Mouse (Mus musculus): ENCODE measurements around the gene Elavl3. TPM values are rescaled to one million over a fixed set of nuclear protein-coding genes. Genes with fewer than 3 reads are reported as not detected.

Elavl3 gene
- polyA plus RNA-seq, 1 experiment from 2014 or later, result 66.4 TPM

GRCm38 (mm10) chr9:21976626-21977175 is 75.1 kb downstream of the Elavl3 start:
- Histone ChIP-seq H3K9ac (no peak overlapping the region), H3K27ac (no peak overlapping the region), H3K4me2 (no peak overlapping the region), H3K27me3 (no peaks in the 10 kb centered on the region), H3K4me3 (no peak overlapping the region), H3K9me3 (replicated peaks) (no peaks in the 10 kb centered on the region), H3K36me3 (ENCODE audit: poor library complexity, severe bottlenecking) (no peaks in the 10 kb centered on the region), H3K4me1 (0 out of 2 replicates have a peak, but pooled peaks cover 7% of the 10 kb centered on the region)
- WGBS, result 76% methylated on average over 10 of the region's 10 CpGs
- ATAC-seq, result no peak

DNA sequence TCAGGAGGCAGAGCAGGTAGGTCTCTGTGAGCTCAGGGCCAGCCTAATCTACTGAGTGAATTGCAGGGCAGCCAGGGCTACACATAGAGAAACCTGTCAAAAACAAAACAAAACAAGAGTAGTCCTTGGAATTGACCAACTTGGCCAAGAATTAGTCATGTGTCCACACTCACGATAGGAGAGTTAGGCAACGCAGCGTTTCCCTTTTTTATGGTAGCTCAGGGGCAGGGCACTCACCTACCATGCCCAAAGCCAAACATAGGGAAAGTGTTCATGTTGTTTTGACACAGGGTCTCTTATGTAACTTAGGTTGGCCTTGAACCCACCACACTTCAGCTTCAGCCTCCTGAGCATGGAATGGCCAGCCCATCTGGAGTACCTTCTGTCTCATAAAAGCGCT is 82.5 kb downstream of the Elavl3 start:
- 90% methylated on average over 4 of the region's 4 CpGs for WGBS
- H3K9ac ChIP-seq, result no peak overlapping the region
- H3K4me1 ChIP-seq, result no peaks in the 10 kb centered on the region
- 0 out of 2 replicates have a peak, but pooled peaks cover 6% of the 10 kb centered on the region for H3K27me3 ChIP-seq
- H3K4me3 ChIP-seq, result no peak overlapping the region
- no peak overlapping the region for H3K4me2 ChIP-seq
- no peaks in the 10 kb centered on the region for H3K9me3 ChIP-seq (replicated peaks)
- ATAC-seq, result no peak
- H3K27ac ChIP-seq, result no peak overlapping the region
- no peaks in the 10 kb centered on the region for H3K36me3 ChIP-seq (ENCODE audit: poor library complexity, severe bottlenecking)

- no peaks in the 10 kb centered on the region for H3K9me3 ChIP-seq (replicated peaks)
- ATAC-seq, result no peak
- no peak overlapping the region for H3K9ac ChIP-seq
- H3K27ac ChIP-seq, result no peak overlapping the region
- 74% methylated on average over 6 of the region's 6 CpGs for WGBS
- no peak overlapping the region for H3K4me2 ChIP-seq
- no peak overlapping the region for H3K4me3 ChIP-seq
- H3K27me3 ChIP-seq, result peaks cover 10% of the 10 kb centered on the region
- H3K4me1 ChIP-seq, result no peaks in the 10 kb centered on the region
- H3K36me3 ChIP-seq (ENCODE audit: poor library complexity, severe bottlenecking), result no peaks in the 10 kb centered on the region
Observed at GRCm38 (mm10) chr9:21968883-21969282, 82.9 kb downstream of the Elavl3 start.

Other genes starting within 250 kb of the Elavl3 start
- 0.21 TPM in 1 of 2 replicates, not detected in the other for gene Angptl8, start 216.5 kb downstream of the Elavl3 start, polyA plus RNA-seq (2015; fragmentation: Nextera tagmentation; extraction: Ambion mirVana)
- 12.5 and 13.9 TPM in 2 replicates for gene Dock6, start 199.4 kb downstream of the Elavl3 start, polyA plus RNA-seq (2015; fragmentation: Nextera tagmentation; extraction: Ambion mirVana)
- gene Rab3d, start 133.8 kb downstream of the Elavl3 start, polyA plus RNA-seq (2015; fragmentation: Nextera tagmentation; extraction: Ambion mirVana), result 18.3 and 21.0 TPM in 2 replicates
- gene Ccdc159, start 124.6 kb downstream of the Elavl3 start, polyA plus RNA-seq (2015; fragmentation: Nextera tagmentation; extraction: Ambion mirVana), result 5.0 and 6.6 TPM in 2 replicates
- 42.2 and 42.3 TPM in 2 replicates for gene Tmem205, start 124.5 kb downstream of the Elavl3 start, polyA plus RNA-seq (2015; fragmentation: Nextera tagmentation; extraction: Ambion mirVana)
- gene Plppr2, start 115.0 kb downstream of the Elavl3 start, polyA plus RNA-seq (2015; fragmentation: Nextera tagmentation; extraction: Ambion mirVana), result 37.8 and 44.1 TPM in 2 replicates
- 8.6 and 12.1 TPM in 2 replicates for gene Swsap1, start 96.3 kb downstream of the Elavl3 start, polyA plus RNA-seq (2015; fragmentation: Nextera tagmentation; extraction: Ambion mirVana)
- 0.99 and 1.9 TPM in 2 replicates for gene Epor, start 88.5 kb downstream of the Elavl3 start, polyA plus RNA-seq (2015; fragmentation: Nextera tagmentation; extraction: Ambion mirVana)
- 1.1 and 1.2 TPM in 2 replicates for gene Rgl3, start 62.6 kb downstream of the Elavl3 start, polyA plus RNA-seq (2015; fragmentation: Nextera tagmentation; extraction: Ambion mirVana)
- 4.0 and 4.6 TPM in 2 replicates for gene Ccdc151, start 49.4 kb downstream of the Elavl3 start, polyA plus RNA-seq (2015; fragmentation: Nextera tagmentation; extraction: Ambion mirVana)
- 84.2 and 89.6 TPM in 2 replicates for gene Prkcsh, start 49.2 kb downstream of the Elavl3 start, polyA plus RNA-seq (2015; fragmentation: Nextera tagmentation; extraction: Ambion mirVana)
- gene Gm49318, start 19.2 kb upstream of the Elavl3 start, polyA plus RNA-seq (2015; fragmentation: Nextera tagmentation; extraction: Ambion mirVana), result not detected in 2 replicates
- gene Zfp653, start 19.4 kb upstream of the Elavl3 start, polyA plus RNA-seq (2015; fragmentation: Nextera tagmentation; extraction: Ambion mirVana), result 17.1 and 18.9 TPM in 2 replicates
- 47.7 and 51.5 TPM in 2 replicates for gene Ecsit, start 33.4 kb upstream of the Elavl3 start, polyA plus RNA-seq (2015; fragmentation: Nextera tagmentation; extraction: Ambion mirVana)
- gene Cnn1, start 47.2 kb upstream of the Elavl3 start, polyA plus RNA-seq (2015; fragmentation: Nextera tagmentation; extraction: Ambion mirVana), result 1.8 and 2.2 TPM in 2 replicates
- 206 and 210 TPM in 2 replicates for gene Elof1, start 65.1 kb upstream of the Elavl3 start, polyA plus RNA-seq (2015; fragmentation: Nextera tagmentation; extraction: Ambion mirVana)
- gene Acp5, start 83.7 kb upstream of the Elavl3 start, polyA plus RNA-seq (2015; fragmentation: Nextera tagmentation; extraction: Ambion mirVana), result 0.81 and 1.2 TPM in 2 replicates
- gene Pigyl, start 104.8 kb upstream of the Elavl3 start, polyA plus RNA-seq (2015; fragmentation: Nextera tagmentation; extraction: Ambion mirVana), result 79.3 and 87.5 TPM in 2 replicates
- gene Zfp872, start 136.1 kb upstream of the Elavl3 start, polyA plus RNA-seq (2015; fragmentation: Nextera tagmentation; extraction: Ambion mirVana), result 0.13 and 0.19 TPM in 2 replicates
- gene Zfp809, start 173.7 kb upstream of the Elavl3 start, polyA plus RNA-seq (2015; fragmentation: Nextera tagmentation; extraction: Ambion mirVana), result 9.3 and 11.0 TPM in 2 replicates
- 10.4 and 10.7 TPM in 2 replicates for gene Zfp599, start 207.9 kb upstream of the Elavl3 start, polyA plus RNA-seq (2015; fragmentation: Nextera tagmentation; extraction: Ambion mirVana)